Mouse (Mus musculus): ENCODE data around the gene Slc12a9.
A peak's percentile ranks its signal among the peaks of the same experiment; 100 is the strongest.

The Slc12a9 gene

DNA sequence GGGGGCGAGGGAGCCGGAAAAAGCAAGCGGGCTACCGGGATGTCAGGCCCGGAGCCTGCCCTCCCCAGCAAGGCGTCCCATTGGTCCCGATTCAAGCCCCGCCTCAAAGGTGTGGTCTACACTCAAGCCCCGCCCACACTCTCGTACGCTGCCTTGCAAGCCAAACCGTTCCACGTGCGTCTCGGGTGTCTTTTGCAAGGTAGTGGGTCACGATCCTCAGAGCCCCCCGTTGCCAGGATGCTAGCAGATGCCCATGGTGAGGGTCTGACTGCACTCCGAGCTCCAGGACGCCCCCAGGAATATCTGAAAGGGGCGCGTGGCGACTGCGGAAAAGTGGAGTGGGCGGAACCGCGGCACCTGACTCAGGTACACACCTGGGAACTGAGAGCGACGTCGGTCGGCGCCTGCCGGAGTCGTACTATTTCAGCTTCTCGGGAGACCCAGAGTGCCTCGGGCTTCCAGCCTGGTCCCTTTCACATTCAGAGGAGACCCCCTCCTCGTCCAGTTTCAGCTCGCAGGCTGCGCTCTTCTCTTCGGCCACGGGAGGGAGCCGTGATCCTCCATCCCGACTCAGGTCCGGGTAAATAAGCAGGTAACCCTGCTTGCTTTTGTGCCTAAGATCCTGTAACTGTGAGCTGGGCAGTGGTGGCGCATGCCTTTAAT, at the start of gene Slc12a9:
TSS of gene Slc12a9 (minus strand) at position 86 of the 663 bp plus-strand sequence.
- peak; percentile 88 to 92 for DNase-seq (ENCODE audit: low spot score in 2 of 2)

DNA sequence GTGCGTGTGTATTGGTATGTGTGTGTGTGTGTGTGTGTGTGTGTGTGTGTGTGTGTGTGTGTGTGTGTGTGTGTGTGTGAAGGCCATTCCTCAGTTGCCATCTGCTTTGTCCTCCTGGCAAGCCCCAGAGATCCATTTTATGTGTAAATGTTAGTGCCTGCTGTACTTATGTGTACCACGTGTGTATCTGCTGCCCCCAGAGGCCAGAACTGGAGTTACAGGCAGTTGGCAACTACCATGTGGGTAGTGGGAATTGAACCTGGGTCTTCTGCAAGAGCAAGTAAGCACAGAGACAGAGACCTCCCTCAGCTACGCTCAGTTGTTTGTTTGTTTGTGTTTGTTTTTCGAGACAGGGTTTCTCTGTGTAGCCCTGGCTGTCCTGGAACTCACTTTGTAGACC, 47.8 kb upstream of the Slc12a9 start:
- peak; percentile 6 to 40 for DNase-seq (ENCODE audit: low spot score in 2 of 2)

DNA sequence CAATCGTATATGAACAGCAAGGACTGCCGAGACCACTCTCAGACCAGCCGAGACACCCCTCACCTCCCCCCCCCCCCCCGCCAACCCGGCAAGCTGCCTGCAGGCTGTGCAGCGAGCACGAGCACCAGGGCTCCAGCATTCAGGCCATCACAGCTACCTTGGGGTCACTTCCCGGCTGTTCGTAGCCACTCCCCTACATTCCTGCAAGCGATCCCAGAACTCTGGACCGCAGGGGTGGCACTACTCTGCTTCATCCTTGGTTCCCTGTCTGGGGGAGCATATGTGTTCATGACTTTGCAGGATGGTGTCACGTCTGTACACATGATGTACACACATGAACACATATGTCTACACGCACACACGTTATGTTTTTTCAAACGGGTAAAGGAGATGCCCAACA, 44.2 kb upstream of the Slc12a9 start:
- DNase-seq (ENCODE audit: low spot score in 2 of 2) = no peak

DNA sequence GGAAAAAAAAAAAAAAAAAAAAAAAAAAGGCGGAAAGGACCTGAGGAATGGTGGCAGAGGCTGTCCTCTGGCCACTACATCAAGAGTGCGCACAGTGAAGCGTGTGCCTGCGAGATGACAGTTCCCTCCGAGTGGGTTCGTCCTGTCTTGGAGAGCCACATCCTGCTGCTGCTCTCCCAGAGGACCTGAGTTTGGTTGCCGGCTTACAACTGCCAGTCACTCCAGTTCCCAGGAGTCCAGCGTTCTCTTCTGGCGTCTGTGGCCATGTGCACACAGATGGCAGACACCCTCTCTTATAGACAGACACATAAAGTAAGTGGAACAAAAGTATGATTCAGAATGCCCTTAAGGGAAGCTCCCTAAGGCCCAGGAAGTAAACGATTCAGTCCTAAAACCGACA, 43.8 kb upstream of the Slc12a9 start:
- no peak for DNase-seq (ENCODE audit: low spot score in 2 of 2)

DNA sequence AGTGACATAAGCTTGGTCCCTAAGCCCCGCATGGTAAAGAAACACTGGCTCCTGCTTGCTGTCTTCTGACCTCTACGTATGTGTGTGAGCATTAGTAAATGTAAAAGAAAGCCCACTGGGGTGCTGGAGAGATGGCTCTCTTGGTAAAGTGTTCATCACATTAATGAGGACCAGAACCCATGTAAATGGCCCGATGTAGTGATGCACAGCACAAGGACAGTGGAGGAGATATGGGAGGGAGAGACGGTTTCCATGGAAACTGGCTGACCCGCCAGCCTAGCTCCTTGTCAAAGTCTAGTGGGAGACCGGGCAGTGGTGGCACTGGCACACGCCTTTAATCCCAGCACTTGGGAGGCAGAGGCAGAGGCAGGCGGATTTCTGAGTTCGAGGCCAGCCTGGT, 43.3 kb upstream of the Slc12a9 start:
- no peak for DNase-seq (ENCODE audit: low spot score in 2 of 2)

DNA sequence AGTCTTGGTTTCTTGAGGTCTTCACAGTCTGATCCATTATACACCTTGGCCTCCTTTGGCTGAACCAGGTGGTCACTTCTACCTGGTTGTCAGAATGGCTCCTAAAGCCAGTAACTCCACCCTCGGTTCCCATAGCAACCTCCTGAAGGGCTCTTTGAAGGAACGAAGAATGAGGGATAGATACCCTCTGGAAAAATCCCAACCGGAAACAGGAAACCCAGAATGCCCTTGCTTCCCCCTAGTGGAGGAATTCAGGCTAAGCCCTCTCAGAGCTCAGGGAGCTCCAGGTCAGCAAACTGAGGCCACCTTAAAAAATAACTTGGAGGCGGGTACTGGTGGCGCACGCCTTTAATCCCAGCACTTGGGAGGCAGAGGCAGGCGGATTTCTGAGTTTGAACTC, 42.8 kb upstream of the Slc12a9 start:
- no peak for DNase-seq (ENCODE audit: low spot score in 2 of 2)

DNA sequence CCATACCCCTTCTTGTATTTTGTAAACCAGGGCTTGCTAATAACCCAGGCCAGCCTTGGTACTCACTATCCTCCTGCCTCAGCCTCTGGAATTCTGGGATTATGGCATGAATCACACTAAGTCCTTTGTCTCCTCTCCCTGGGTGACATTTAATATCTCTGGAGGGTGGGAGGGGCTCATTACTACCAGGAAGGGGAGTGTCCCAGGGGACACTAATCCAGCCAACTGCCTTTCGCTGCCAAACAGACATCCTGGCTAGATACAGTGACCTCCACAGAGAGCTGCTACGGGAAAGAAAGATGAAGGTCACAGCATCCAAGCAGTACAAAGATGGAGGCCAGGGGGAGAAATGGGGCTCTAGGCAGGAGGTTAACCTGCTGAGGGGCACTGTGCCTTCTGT, 42.2 kb upstream of the Slc12a9 start:
- no peak for DNase-seq (ENCODE audit: low spot score in 2 of 2)

DNA sequence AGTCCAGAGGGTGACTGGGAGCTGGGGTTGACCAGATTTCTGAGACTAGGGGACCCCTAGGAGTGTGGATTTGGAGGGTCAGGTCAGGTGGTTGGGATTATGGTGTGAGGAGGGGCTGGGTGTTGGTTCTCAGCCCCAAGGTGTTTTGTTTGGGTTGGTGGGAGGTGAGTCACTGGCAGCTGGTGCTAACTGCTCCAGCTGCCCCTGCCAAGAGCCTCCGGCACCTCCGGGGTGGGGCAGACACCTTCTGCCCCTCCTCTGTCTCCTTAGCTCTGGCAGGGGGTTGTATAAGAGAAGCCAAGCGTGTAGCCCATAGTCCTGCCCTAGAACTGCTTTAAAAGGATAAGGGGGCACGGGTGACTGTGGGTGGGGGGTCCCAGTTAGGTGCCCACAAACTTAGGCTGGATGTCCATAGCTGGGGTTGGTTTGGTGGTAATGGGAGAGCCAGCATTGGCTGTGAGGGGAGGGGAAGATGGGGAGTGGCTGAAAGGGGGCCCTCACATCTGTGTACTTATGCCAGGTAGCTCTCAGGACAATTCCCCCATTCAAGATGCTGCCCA, 41.2 kb upstream of the Slc12a9 start:
- DNase-seq (ENCODE audit: low spot score in 2 of 2) = no peak

DNA sequence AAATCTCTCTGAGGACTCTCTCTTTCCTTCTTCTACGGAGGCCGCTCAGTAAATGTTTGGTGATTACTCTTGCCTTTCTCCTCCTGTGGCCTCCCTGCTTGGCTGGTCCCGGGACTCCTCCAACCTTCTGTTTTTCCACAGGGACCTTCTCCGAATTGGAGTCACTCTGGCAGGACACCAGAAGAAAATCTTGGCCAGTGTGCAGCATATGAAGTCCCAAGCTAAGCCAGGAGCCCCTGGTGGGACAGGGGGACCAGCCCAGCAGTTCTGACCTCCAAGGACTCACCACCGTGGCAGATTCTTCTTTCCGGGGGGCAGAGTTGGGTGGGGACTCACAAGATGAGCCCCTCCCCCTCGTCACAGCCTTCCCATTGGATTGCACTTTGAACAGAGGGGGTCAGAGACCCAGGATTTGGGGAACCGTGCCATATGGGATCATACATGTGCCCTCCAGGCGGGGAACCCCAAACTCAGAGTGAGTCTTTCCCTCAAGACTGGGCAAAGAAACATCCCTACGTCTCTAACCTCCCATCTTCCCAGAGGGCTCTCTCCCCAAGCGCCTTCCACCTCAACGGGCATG, 40.1 kb upstream of the Slc12a9 start:
- no peak for DNase-seq (ENCODE audit: low spot score in 2 of 2)

DNA sequence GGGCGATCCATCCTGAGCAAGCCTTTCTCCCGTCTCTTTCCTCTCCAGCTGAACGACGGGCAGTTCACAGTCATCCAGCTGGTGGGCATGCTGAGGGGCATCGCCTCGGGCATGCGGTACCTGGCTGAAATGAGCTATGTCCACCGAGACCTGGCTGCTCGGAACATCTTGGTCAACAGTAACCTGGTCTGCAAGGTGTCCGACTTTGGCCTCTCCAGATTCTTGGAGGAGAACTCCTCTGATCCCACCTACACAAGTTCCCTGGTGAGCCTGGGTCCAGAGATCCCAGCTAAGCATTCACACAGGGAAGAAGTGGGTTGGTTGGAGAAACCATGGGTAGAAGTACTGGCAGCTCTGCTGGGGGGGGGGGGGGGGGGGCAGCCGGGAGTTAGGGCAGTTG, 36.3 kb upstream of the Slc12a9 start:
- DNase-seq (ENCODE audit: low spot score in 2 of 2) = no peak

DNA sequence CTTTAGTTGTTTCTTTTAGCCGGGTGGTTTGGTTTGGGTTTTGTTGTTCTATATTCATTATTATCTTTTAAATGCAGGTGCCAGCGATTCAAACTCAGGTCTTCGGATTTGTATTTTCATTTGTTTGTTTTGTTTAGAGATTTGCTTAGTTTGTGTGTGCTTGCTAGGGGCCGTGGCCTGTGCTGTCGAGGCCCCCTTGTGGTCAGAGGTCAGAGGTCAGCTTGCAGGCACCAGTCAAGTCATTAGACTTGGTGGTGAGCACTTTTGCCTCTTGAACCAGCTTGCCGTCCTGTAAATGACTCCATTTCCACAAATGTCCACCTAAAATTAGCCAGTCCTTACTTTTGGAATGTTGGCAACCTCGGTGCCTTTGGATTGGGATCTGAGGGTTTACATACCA, 25.0 kb upstream of the Slc12a9 start:
- DNase-seq (ENCODE audit: low spot score in 2 of 2) = no peak

DNA sequence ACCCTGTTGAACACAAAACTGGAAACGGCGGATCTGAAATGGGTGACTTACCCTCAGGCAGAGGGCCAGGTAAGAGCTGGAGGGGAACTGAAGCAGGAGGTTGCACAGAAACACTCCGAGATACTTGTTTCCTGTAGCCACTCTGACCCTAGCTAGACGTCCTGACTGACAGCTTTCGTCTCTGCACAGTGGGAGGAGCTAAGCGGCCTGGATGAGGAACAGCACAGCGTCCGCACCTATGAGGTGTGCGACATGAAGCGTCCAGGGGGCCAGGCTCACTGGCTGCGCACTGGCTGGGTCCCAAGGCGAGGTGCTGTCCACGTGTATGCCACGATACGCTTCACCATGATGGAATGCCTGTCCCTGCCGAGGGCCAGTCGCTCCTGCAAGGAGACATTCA, 20.7 kb upstream of the Slc12a9 start:
- DNase-seq (ENCODE audit: low spot score in 2 of 2) = no peak

DNA sequence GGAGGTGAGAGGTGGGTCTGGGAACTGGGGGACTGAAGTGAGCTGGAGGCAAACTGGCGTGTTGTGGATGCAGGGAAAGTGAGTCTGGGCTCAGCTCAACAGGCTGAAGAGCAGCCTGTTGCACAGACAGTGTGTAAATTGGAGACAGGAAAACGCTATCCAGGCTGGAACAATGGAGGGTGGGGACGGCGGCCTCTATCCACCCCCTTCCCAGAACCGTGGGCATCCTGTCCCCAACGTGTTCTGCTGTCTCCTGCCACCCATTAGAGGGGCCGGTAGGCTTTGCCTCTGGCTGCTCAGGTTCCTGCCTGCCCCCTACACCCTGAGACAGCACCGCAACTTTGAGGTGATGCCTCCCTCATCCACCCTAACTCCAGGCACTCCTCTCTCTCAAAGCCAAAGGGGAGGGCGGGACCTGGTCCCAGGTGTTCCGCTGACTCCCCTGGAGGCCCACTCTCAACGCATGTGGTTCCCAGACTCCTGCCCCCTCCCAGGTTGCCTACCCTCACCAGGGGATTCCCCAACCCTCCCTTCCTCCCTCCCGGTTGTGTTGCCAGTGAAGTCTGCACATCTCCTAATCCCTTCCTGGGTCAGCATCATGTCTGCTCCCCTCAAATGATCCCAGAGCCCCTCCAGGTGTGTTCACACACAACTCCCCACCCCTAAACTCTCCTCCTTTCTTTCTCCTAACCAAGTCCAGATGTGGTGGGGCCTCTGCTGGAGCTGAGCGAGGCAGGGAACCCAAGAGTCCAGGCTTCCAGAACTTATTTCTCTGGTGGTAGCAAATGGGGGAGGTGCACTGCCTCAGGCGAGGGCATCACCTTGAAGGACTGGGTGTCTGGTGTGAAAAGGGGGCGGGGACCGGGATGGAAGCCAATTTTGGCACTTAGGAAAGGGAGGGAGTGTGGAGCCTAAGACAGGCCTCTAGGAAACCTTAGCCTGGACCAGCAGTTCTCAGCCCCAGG, 18.9 kb upstream of the Slc12a9 start:
- DNase-seq (ENCODE audit: low spot score in 2 of 2) = no peak

DNA sequence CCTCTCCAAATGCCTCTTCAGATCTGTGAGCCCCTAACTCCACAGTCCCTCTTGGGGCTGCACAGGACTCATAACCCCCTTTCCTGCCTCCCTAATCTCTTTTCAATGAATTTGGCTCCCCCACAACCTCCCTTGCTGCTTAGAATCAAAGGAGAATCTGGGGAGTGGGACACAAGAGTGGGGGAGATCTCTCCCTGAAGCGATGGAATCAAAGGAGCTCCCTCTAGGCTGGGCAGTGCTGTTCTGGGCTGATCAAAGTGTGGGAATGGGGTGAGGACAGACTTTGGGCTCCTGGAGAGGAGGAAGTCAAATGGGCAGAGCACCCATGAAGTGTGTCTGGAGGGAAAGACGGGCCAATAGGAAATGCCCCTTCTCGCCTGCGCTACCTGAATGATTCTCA, 18.0 kb upstream of the Slc12a9 start:
- DNase-seq (ENCODE audit: low spot score in 2 of 2) = no peak

DNA sequence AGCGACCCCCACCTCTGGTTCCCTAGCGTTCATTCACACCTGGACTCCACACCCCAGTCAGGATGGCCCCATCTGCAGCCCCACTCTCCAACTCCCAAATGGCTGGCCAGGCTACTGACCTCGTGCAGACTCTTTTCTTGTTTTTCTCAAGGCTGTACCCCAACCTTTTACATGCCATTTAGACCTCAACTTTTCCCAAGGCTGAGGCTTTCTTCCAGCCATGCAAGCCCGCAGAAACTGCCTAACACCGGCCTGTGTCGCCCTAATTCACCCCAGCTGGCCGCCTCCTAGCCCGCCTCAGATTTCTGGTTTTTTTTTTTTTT, 17.6 kb upstream of the Slc12a9 start:
- DNase-seq (ENCODE audit: low spot score in 2 of 2) = no peak

DNA sequence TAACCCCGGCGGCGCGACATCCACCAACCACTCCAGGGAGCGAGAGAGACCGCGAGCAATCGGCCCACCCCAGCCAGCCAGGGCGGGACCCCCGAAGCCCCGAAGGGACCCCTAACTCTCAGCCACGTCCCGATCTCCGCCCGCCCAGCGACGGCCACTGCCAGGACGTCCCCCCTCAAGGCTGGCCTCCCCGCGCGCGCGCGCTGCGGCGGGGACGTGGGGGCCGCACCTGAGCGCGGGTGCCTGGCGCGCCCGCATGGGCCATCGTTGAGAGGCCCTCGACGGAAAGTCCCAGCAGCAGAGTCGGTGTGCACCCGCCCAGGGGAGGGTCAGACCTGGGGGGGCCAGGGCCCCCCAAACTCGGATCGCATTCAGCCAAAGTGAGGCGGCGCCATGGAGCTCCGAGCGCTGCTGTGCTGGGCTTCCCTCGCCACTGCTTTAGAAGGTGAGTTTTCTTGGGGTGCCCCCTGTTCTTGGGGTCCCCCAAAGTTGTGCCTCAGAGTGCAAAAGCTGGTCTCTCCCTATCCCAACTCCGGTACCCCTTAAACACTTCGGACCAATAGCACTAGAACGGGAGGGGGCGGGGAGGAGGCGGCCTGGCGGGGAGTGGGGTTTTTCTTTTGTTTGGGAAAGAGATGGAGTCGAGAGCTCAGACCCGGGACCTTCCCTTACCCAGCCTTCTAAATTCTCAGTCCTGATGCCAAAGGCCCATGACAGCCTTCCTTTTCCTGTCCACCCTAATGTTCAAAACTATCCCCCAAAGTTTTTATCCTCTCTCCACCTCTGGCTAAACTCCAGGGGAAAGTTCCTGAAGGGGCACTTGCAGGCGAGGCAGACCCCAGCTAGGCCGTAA, 17.0 kb upstream of the Slc12a9 start:
- DNase-seq (ENCODE audit: low spot score in 2 of 2) = no peak

DNA sequence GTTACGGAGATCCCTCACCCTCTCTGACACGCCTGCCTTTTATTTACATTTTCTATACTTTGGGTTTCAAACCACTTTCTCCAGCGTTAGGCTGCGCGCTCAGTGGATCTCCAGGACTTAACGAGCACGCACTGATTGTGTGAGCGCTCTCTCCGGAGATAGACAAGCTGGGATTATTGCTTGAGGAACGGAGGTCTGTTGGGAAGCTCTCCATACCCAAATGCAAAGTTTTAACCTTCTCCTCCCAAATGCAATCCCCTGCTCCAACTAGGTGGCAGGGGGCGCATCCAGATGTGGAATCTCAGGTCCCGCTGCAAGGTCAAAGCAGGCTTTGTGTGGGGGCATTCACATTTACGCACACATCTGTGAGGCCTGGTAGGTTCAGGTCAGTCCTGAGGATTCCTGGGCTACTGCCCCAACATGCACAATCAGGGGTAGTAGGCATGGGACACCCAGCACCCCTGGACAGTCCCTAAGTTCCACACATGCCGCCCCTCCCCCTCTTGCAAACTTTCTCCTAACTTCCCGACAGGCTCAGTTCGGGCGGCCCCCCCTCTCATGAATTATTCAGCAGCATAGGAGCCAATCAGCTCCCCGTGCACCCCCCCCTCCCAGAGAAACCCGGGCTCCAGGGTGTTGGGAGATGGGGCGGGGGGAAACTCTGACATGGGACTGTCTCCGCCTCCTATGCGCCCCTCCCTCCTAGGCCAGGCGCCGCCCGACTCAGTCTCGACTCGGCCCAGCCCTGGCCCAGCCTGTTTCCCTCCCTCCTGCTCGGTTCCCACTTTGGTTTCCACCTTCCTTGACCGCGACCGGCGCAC, 16.2 kb upstream of the Slc12a9 start, which contains the start of gene Ephb4:
TSS of gene Ephb4 (plus strand) at position 726 of the 821 bp plus-strand sequence.
- DNase-seq (ENCODE audit: low spot score in 2 of 2) = peak in 1 of 2 experiments; percentile 43

DNA sequence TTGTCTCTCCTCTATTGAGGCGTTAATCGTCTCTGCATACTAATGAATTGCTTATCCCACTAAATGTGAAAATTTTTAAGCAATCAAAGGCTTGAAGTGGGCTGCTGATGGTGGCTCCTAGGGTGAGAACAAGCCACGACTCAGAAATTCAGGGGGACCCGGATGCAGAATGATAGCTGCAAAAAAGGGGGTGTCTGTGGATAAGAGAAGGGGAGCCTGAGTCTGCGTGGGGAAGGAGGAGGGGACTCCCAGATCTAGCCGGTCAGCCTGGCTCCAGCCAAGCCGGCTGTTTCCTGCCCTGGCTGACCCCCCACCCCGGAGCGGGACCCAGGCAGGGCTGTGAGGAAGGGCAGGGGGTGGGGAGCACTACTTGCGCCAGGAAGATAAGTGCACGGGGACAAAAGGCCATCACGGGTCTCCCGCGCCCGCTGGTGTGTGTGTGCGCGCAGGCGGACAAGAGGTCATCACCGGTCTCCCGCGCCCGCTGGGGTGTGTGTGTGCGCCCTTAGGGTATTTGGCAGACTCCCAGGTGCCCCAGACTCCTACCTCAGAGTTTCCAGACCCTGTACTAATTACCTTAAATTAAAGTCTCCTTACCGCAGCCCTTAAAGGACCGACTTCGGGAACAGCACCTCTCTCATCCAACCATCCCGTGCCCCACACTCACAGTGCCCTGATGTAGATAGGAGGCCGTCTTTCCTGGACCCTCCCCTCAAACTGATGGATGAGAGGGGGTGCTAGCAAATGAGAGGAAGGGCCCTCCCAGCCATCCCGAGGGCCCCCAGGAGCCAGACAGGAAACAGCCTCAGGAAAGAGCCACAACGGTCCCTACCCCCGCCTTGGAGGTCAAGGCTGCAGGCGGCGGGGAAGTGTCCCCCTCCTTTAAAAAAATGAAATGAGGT, 15.3 kb upstream of the Slc12a9 start:
- no peak for DNase-seq (ENCODE audit: low spot score in 2 of 2)

DNA sequence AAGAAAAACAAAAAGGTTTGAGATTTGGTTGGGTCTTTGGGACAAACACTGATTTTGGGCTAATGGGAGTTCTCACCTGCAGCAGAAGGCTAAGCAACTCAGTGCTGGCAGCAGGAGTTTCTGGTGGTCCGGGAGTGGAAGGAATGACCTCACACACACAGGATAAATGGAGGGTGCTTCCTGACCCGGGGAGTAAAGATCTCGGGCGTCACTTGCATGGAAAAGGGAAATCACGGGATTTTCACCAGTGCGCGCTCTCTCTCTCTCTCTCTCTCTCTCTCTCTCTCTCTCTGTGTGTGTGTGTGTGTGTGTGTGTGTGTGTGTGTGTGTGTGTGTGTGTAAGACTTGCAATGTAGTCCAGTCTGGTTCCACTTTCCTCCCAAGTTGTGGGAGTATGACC, 14.5 kb upstream of the Slc12a9 start:
- no peak for DNase-seq (ENCODE audit: low spot score in 2 of 2)

DNA sequence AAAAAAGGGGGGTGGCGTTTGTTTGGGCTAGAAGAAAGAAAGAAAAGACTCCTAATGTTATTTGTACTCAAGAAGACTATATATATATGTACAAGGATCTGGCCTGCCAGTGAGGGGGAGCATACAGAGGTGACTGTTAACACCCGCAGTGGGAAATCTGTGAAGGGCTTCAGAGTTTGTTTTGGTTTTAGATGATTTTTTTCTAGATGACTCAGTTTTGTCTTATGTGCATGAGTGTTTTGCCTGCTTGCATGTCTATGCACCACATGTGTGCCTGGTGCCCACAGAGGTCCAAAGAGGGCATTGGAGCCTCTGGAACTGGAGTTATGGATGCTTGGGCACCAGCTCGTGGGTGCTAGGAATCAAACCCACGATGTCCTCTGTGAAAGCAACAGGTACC, 13.6 kb upstream of the Slc12a9 start:
- no peak for DNase-seq (ENCODE audit: low spot score in 2 of 2)

Measured in frontal cortex, postnatal 36 days (tissue).